Mouse (Mus musculus): ENCODE data around the gene Setd3. TPM values are rescaled to one million over a fixed set of nuclear protein-coding genes. Genes with fewer than 3 reads are reported as not detected.

Setd3 gene
- total and polyA plus RNA-seq, 2 experiments from 2014 or later, result 102 to 124 TPM

DNA sequence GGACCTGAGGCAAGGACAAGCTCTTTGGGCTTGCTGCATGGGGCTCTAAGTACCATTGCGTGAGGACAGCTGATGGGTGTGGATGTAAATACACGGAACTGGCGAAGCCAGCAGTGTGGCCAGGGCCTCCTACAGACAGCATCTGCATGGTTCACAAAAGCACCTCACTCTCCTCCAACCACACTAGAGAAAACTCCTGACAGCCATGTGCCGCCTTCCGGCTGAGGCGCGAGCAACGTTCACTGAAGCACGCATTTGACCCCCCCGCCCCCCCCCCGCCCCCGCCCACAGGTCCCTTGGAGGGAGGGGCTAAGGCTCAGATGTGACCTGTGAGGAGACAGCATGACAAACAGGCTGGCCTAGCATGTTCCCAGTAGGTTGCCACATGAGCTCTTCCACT is 25.9 kb upstream of the Setd3 start:
- TF ChIP-seq CTCF (IDR thresholded peaks at IDR 0.05; ENCODE audit: low read depth), result no peak

DNA sequence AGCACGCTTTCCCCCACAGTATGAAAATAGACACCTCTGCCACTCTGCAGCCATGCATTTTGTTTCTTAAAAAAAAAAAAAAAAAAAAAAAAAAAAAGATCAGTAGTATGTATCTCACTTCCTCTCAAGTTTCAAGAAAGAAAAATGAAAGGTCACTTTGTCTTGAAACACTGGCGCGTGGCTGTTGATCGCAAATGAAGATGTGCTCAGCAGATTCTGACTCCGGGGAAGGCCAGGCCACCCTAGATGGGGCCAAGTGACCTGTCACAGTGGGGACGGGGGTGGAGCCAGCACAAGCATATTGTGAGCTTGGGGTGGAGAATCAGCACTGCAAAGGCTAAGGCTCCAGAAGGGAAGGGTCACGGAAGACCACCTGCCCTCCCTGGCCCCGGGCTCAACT is 24.8 kb upstream of the Setd3 start:
- Histone ChIP-seq H3K9ac (no peak overlapping the region), H3K27ac (ENCODE audit: low read depth, low read length) (no peak overlapping the region), H3K4me2 (ENCODE audit: low read depth) (no peak overlapping the region), H3K4me1 (ENCODE audit: insufficient read depth) (no peaks in the 10 kb centered on the region), H3K27me3 (ENCODE audit: insufficient read depth, low read length) (no peaks in the 10 kb centered on the region), H3K36me3 (ENCODE audit: insufficient read depth) (peaks cover 72% of the 10 kb centered on the region), H3K9me3 (ENCODE audit: low read length) (no peaks in the 10 kb centered on the region), H3K4me3 (ENCODE audit: low read depth, low read length) (no peak overlapping the region)
- no peak for DNase-seq
- no peak for ATAC-seq
- no peak for TF ChIP-seq CTCF (IDR thresholded peaks at IDR 0.05; ENCODE audit: low read depth)
- 85% methylated on average over 8 of the region's 8 CpGs for WGBS

More for the DNA sequence above, 25.9 kb upstream of the Setd3 start:
- Histone ChIP-seq H3K4me2 (ENCODE audit: low read depth) (no peak overlapping the region), H3K4me3 (ENCODE audit: low read depth, low read length) (no peak overlapping the region), H3K9me3 (ENCODE audit: low read length) (no peaks in the 10 kb centered on the region), H3K27ac (ENCODE audit: low read depth, low read length) (no peak overlapping the region), H3K36me3 (ENCODE audit: insufficient read depth) (peaks cover 61% of the 10 kb centered on the region), H3K9ac (no peak overlapping the region), H3K27me3 (ENCODE audit: insufficient read depth, low read length) (no peaks in the 10 kb centered on the region), H3K4me1 (ENCODE audit: insufficient read depth) (no peaks in the 10 kb centered on the region)
- WGBS, result 72% methylated on average over 12 of the region's 12 CpGs
- no peak for ATAC-seq
- no peak for DNase-seq

DNA sequence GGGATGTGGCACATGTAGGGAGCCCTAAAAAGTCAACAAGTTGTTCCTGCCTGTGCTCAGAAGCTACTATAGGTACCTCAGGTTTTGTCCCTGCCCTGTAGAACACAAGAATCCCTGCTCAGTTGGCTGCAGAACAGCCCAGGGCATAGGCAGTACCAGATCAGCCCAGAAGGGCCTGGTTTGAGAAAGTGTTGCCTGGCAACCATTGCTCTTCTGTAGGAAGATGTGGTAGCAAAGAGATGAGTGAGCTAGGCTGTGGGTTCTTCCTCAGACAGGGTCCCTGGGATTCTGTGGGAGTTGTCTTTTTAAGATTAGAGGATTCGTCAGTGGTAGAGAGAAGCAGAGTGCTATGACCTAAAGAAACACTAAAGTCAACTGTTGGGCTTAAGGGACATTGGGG is 21.0 kb upstream of the Setd3 start:
- Histone ChIP-seq H3K27ac (ENCODE audit: low read depth, low read length) (no peak overlapping the region), H3K27me3 (ENCODE audit: insufficient read depth, low read length) (no peaks in the 10 kb centered on the region), H3K4me2 (ENCODE audit: low read depth) (no peak overlapping the region), H3K36me3 (ENCODE audit: insufficient read depth) (peaks cover 89% of the 10 kb centered on the region), H3K9ac (no peak overlapping the region), H3K4me1 (ENCODE audit: insufficient read depth) (no peaks in the 10 kb centered on the region), H3K4me3 (ENCODE audit: low read depth, low read length) (no peak overlapping the region), H3K9me3 (ENCODE audit: low read length) (no peaks in the 10 kb centered on the region)
- WGBS, result 97% methylated on average over 1 of the region's 1 CpGs
- ATAC-seq (peak; percentile 43), DNase-seq (no peak)
- TF ChIP-seq CTCF (IDR thresholded peaks at IDR 0.05; ENCODE audit: low read depth), result no peak

DNA sequence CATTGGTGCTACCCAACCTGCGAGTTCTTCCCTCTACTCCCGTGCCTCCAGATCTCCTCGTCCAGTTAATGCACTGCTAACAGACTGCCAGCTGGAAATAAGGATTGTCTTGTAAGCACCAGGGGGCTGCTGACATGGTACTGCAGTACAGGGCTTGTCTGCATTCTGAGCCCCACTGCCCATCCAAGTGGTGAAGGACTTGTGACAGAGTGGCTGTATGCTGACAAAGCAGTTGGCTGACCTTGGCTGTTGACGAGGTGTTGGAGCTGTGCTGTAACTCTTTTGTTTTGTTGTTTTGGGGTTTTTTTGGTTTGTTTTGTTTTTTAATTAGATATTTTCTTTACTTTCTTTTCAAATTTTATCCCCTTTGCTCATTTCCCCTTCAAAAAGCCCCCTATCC is 19.3 kb upstream of the Setd3 start:
- Histone ChIP-seq H3K36me3 (ENCODE audit: insufficient read depth) (peaks cover 89% of the 10 kb centered on the region), H3K4me3 (ENCODE audit: low read depth, low read length) (no peak overlapping the region), H3K27me3 (ENCODE audit: insufficient read depth, low read length) (no peaks in the 10 kb centered on the region), H3K27ac (ENCODE audit: low read depth, low read length) (no peak overlapping the region), H3K4me2 (ENCODE audit: low read depth) (no peak overlapping the region), H3K9ac (no peak overlapping the region), H3K4me1 (ENCODE audit: insufficient read depth) (no peaks in the 10 kb centered on the region), H3K9me3 (ENCODE audit: low read length) (no peaks in the 10 kb centered on the region)
- 81% methylated on average over 4 of the region's 4 CpGs for WGBS
- ATAC-seq (no peak), DNase-seq (no peak)
- TF ChIP-seq CTCF (IDR thresholded peaks at IDR 0.05; ENCODE audit: low read depth), result no peak

DNA sequence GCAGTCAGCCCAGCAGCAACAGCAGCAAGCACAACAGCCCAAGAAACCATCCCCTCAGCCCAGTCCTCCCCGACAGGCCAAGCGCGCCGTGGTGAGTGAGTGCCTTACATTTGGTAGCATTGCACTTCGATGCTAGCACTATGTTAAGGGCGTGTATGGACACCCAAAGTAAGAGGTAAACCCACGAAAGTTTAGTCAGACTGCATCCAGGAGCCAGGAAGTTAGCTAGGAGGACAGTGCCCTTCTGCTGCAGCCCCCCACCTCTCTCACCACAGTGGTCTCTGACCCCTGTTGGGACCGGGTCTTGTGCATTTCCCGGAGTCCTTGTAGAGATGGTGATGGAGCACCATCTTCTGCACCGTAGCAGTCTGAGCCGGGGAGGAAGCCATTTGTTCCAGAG is 16.6 kb upstream of the Setd3 start:
- DNase-seq (no peak), ATAC-seq (no peak)
- no peak overlapping the region for H3K4me3 ChIP-seq (ENCODE audit: low read depth, low read length)
- H3K4me1 ChIP-seq (ENCODE audit: insufficient read depth), result no peaks in the 10 kb centered on the region
- no peaks in the 10 kb centered on the region for H3K9me3 ChIP-seq (ENCODE audit: low read length)
- WGBS, result 96% methylated on average over 11 of the region's 11 CpGs
- no peak overlapping the region for H3K27ac ChIP-seq (ENCODE audit: low read depth, low read length)
- no peaks in the 10 kb centered on the region for H3K27me3 ChIP-seq (ENCODE audit: insufficient read depth, low read length)
- H3K9ac ChIP-seq, result no peak overlapping the region
- no peak for TF ChIP-seq CTCF (IDR thresholded peaks at IDR 0.05; ENCODE audit: low read depth)
- no peak overlapping the region for H3K4me2 ChIP-seq (ENCODE audit: low read depth)
- H3K36me3 ChIP-seq (ENCODE audit: insufficient read depth), result peaks cover 86% of the 10 kb centered on the region

DNA sequence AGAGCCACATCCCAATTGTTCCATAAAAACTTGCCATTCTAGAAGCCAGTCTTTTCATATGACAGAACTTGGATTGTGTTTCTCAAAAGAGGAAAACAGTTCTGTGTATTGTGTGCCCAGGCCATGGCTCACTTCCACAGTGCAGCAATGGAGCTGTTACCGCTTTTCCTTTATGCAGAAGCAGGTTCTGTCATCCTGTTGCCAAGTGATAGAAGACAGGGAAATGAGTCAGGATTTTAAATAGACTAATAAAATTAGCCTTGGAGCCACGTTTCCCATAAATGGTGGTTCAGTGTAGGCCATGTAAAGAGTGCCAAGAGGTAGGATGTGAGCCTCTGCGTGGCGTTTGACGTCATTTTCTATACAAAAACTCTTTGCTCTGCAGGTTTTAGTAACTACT is 14.8 kb upstream of the Setd3 start:
- Histone ChIP-seq H3K4me2 (ENCODE audit: low read depth) (no peak overlapping the region), H3K9me3 (ENCODE audit: low read length) (no peaks in the 10 kb centered on the region), H3K27ac (ENCODE audit: low read depth, low read length) (no peak overlapping the region), H3K27me3 (ENCODE audit: insufficient read depth, low read length) (no peaks in the 10 kb centered on the region), H3K36me3 (ENCODE audit: insufficient read depth) (peaks cover 85% of the 10 kb centered on the region), H3K4me1 (ENCODE audit: insufficient read depth) (no peaks in the 10 kb centered on the region), H3K4me3 (ENCODE audit: low read depth, low read length) (no peak overlapping the region), H3K9ac (no peak overlapping the region)
- no peak for TF ChIP-seq CTCF (IDR thresholded peaks at IDR 0.05; ENCODE audit: low read depth)
- DNase-seq (no peak), ATAC-seq (0 out of 2 replicates have a peak, but pooled peaks have one; percentile 18)
- 77% methylated on average over 5 of the region's 5 CpGs for WGBS

DNA sequence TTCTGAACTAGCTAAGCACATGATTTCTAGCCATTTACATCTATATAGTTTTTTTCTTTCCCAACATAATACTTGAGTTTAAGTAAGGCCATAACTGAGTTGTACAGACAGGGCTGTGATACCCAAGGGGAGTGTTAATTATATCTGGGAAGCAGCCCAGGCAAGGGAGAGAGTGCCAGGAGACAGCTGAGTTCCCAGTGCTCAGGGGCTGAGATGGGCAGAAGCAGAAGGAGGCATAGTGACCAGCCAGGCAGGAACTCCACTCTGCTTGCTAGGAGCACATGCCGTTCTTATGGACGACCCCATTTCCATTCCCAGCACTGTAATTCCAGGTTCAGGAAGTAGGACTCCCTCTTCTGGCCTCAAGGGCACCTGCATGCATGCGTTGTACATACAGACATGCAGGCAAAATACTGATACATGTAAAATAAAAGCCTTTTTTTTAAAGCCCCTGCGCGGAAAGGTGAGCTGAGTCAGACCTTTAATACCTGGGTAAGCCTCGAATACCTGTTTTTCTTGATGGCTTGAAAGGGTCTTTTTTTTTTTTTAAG is 8.5 kb upstream of the Setd3 start:
- 90% methylated on average over 6 of the region's 6 CpGs for WGBS
- Histone ChIP-seq H3K4me1 (ENCODE audit: insufficient read depth) (no peaks in the 10 kb centered on the region), H3K4me2 (ENCODE audit: low read depth) (no peak overlapping the region), H3K27me3 (ENCODE audit: insufficient read depth, low read length) (no peaks in the 10 kb centered on the region), H3K36me3 (ENCODE audit: insufficient read depth) (peaks cover 60% of the 10 kb centered on the region), H3K27ac (ENCODE audit: low read depth, low read length) (no peak overlapping the region), H3K9me3 (ENCODE audit: low read length) (no peaks in the 10 kb centered on the region), H3K4me3 (ENCODE audit: low read depth, low read length) (no peak overlapping the region), H3K9ac (no peak overlapping the region)
- TF ChIP-seq CTCF (IDR thresholded peaks at IDR 0.05; ENCODE audit: low read depth), result peak; percentile 38
- DNase-seq (no peak), ATAC-seq (peak; percentile 47; the same call in 1 of the 2 replicates)

Data from forebrain, postnatal 0 days (tissue).